Mouse (Mus musculus): Measurements from ENCODE around the gene Bri3.

- TF ChIP-seq CTCF (IDR thresholded peaks at IDR 0.05; ENCODE audit: extremely low read depth, insufficient read depth, low read length) (no peak), POLR2A (IDR thresholded peaks at IDR 0.05; ENCODE audit: extremely low read depth, insufficient read depth, low read length) (no peak)
Observed at GRCm38 (mm10) chr5:144222811-144223502, 21.3 kb upstream of the Bri3 start.
